Mouse (Mus musculus): ENCODE measurements around the gene Pttg1ip. TPM values are rescaled to one million over a fixed set of nuclear protein-coding genes. Genes with fewer than 3 reads are reported as not detected.
A peak's percentile ranks its signal among the peaks of the same experiment; 100 is the strongest.

Pttg1ip gene
- polyA plus RNA-seq, 1 experiment = 74.8 TPM

DNA sequence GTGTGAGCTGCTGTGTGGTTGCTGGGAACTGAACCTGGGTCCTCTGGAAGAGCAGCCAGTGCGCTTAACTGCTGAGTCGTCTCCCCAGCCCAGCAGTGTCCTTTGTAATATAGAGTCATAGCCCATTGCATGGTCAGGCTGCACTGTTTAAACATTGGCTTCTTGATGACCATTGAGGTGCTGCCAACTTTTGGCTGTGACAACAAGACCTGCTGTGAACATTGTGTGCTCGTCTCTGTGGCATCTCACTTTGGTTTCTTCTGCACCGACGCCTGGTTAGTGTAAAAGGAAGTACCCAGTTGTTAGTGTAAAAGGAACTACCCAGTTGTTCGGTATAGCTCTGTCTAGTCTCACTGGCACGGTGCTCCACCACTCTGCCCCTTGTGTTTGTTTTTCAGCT, 45.1 kb downstream of the Pttg1ip start:
- DNase-seq (ENCODE audit: low read depth) = no peak
- TF ChIP-seq CTCF (IDR thresholded peaks at IDR 0.05; ENCODE audit: borderline replicate concordance, extremely low read depth, insufficient read depth, insufficient read length) (no peak), POLR2A (IDR thresholded peaks at IDR 0.05; ENCODE audit: borderline replicate concordance, extremely low read depth, insufficient read depth, insufficient read length, poor library complexity, severe bottlenecking) (no peak)

DNA sequence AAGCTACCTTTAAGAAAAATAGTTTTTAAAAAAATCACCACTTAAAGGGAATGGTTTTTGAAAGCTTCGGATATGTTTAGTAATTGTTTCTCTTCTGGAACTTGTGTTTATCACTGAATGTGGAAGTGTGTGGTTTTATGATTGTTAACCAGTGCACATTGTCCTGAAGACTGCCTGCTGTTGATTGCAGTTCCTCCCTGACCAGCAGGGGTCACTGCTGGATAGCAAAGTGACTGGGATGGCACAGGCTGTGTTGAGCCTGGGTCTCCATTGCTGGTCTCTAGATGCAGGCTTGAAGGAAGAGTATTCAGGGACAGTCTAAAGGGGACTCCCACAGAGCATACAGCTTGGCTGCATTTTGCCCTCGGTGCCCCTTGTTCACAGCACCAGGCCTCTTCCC, 46.0 kb downstream of the Pttg1ip start:
- peak; percentile 88 for DNase-seq (ENCODE audit: low read depth)
- TF ChIP-seq CTCF (IDR thresholded peaks at IDR 0.05; ENCODE audit: borderline replicate concordance, extremely low read depth, insufficient read depth, insufficient read length) = peak; percentile 98
- TF ChIP-seq POLR2A (IDR thresholded peaks at IDR 0.05; ENCODE audit: borderline replicate concordance, extremely low read depth, insufficient read depth, insufficient read length, poor library complexity, severe bottlenecking) = no peak

DNA sequence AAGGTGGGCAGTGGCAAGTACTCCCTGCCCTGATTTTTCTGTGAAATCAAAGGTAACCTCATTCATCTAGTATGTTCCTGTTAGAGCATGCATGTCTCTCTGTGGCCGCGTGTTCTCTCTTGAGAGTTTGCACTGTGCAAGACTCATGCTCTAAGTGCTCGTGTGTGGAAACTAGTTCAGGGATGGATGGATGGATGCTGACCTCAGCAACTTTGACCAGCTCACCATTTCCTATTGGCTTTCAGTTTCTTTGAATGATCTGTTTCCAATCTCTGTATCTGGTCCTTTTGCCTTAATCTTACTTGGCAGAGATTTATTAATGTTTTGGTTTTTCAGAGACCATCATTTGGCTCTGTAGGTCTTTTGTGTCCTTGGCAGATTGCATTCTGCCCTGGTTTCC, 47.6 kb downstream of the Pttg1ip start:
- TF ChIP-seq CTCF (IDR thresholded peaks at IDR 0.05; ENCODE audit: borderline replicate concordance, extremely low read depth, insufficient read depth, insufficient read length) (no peak), POLR2A (IDR thresholded peaks at IDR 0.05; ENCODE audit: borderline replicate concordance, extremely low read depth, insufficient read depth, insufficient read length, poor library complexity, severe bottlenecking) (no peak)
- DNase-seq (ENCODE audit: low read depth) = no peak

DNA sequence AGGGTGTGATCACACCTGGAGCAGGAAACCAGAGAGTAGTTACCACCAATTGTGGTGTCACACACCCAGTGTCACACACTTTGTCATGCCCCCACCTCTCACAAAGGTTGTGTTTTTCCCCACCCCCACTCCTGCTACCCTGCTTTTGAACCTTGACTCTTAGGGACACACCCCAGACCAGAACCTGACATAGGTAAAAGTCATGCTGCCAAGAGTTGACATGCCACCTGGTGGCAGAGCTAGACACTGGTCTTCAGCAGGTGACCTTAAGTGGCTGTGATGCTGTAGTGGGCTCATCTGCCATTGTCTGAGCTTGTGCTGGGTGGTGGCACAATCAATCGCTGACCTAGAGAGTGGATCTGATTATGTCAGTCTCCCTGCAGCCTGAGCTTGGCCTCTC, 48.5 kb downstream of the Pttg1ip start:
- DNase-seq (ENCODE audit: low read depth) = no peak
- TF ChIP-seq CTCF (IDR thresholded peaks at IDR 0.05; ENCODE audit: borderline replicate concordance, extremely low read depth, insufficient read depth, insufficient read length) = peak; percentile 13; the same call in 1 of the 2 replicates
- no peak for TF ChIP-seq POLR2A (IDR thresholded peaks at IDR 0.05; ENCODE audit: borderline replicate concordance, extremely low read depth, insufficient read depth, insufficient read length, poor library complexity, severe bottlenecking)

DNA sequence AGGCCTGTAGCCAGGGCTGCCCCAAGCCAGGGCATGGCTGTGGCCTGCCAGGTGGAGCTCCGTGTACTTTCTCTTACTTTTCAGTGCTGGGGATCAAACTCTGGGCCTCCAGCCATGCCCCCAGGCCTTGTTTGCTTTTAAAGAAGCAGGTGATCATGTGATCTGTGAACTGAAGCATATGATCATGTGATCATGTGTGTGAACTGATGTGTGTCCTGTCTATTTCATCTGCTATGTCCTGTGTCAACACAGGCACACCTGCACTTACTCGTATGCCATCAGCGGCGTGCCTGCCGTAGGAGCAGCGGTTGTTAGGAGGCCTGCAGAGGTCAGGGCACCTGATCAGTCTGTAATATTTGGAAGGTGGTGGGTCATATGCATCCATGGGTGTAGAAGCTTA, 52.5 kb downstream of the Pttg1ip start:
- TF ChIP-seq CTCF (IDR thresholded peaks at IDR 0.05; ENCODE audit: borderline replicate concordance, extremely low read depth, insufficient read depth, insufficient read length) (no peak), POLR2A (IDR thresholded peaks at IDR 0.05; ENCODE audit: borderline replicate concordance, extremely low read depth, insufficient read depth, insufficient read length, poor library complexity, severe bottlenecking) (no peak)
- DNase-seq (ENCODE audit: low read depth) = no peak

DNA sequence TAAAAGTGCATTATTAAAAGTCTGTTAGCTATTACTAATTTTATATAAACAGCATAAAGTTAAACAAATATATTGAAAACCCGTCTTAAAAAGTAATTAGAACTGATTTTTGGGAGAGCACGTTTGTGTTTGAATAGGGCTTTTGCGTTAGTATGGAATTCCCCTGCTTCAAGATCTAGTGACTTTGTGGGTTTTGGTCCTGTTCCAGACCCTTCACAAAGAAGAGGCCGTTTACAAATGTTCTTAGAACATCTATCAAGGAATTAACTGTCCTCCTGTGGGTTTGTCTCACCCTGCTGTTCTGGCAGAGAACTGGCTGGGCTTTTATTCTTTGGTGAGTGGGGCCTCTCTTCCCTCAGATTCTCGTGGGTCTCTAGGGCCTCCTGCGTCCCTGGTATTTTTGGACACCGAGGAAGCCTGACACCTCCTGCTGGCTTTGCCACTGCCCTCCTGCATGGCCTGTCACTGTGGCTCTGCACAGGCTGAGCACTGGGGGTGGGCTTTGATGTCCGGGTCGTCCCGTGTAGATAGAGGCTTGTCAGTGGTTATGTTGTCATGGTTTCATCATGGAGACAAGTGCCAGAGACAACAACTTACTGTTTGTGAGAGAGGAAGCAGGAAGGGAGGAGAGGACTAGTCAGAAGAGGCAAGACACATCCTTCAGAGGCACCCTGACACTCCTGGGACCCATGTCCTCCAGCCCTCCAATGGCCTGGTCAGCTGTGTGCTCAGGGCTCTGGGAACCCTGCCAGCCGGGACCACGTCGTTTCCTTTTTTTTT, 53.1 kb downstream of the Pttg1ip start:
- DNase-seq (ENCODE audit: low read depth) = peak; percentile 41
- TF ChIP-seq POLR2A (IDR thresholded peaks at IDR 0.05; ENCODE audit: borderline replicate concordance, extremely low read depth, insufficient read depth, insufficient read length, poor library complexity, severe bottlenecking) (no peak), CTCF (IDR thresholded peaks at IDR 0.05; ENCODE audit: borderline replicate concordance, extremely low read depth, insufficient read depth, insufficient read length) (no peak)

DNA sequence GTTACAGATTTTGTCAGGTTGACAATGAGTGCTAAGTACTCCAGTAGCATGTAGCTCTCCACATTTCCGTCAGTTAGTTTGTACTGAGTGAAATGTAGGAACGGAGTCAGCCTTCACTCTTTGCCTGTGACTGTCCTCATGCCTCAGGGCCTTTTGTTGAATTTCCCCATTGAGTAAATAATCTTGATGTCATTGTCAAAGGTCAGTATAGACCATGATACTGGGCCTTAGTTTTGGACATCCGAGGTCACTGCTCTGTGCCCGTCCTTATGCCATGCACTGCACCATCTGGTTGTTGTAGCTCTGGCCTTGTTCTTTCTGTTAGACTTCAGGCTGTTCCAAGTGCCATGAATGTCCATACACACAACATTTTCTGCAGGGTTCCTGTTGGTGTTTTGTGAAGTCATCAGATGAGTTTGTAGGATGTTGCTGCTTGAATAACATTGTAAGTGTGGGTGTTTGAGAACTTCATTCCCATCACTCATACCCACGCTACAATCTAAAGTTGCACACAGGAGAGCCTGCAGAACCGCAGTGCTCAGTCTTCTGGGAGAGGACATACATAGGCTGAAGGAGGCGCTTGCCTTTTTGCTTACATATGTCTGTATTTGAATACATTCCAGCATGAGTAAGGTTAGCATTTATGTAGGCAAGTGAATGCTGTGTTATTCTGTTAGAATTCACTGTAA, 54.9 kb downstream of the Pttg1ip start:
- TF ChIP-seq CTCF (IDR thresholded peaks at IDR 0.05; ENCODE audit: borderline replicate concordance, extremely low read depth, insufficient read depth, insufficient read length) (no peak), POLR2A (IDR thresholded peaks at IDR 0.05; ENCODE audit: borderline replicate concordance, extremely low read depth, insufficient read depth, insufficient read length, poor library complexity, severe bottlenecking) (no peak)
- no peak for DNase-seq (ENCODE audit: low read depth)

DNA sequence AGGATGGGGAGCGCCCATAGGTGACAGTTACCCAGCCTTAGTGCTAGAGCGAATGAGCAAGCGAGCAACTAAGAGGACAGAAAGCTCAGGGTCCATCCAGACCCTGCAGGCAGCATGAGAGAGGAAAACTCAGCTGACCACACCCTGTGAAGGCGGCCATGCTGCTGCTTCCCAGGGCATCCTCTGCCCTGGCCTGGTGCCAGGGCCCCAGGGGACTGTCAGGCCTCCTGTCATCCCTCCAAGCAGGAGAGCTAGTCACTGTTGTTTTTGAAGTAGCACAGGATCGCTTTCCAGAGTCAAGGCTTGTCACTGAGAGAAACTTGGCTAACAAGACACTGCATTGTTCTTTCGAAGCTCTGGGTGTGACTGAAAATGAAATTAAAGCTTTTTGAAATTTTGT, 57.4 kb downstream of the Pttg1ip start:
- TF ChIP-seq POLR2A (IDR thresholded peaks at IDR 0.05; ENCODE audit: borderline replicate concordance, extremely low read depth, insufficient read depth, insufficient read length, poor library complexity, severe bottlenecking) (no peak), CTCF (IDR thresholded peaks at IDR 0.05; ENCODE audit: borderline replicate concordance, extremely low read depth, insufficient read depth, insufficient read length) (no peak)
- no peak for DNase-seq (ENCODE audit: low read depth)

DNA sequence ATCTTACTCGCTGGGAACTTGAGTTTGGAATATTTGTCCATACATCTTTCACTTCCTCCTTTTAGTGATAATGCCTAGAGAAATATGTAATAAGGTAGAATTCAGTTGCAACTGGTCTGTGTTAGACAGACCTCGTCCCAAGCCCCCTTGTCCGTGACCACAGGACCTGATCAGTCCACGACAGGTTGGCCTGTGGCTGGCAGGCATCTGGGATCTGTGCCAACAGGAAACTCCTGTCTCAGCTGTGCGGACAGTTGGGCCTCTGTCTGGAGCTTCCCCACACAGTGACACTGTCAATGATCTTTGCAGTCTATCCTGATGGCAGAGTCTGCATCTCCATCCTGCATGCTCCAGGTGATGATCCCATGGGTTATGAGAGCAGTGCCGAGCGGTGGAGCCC, 61.6 kb downstream of the Pttg1ip start:
- TF ChIP-seq CTCF (IDR thresholded peaks at IDR 0.05; ENCODE audit: borderline replicate concordance, extremely low read depth, insufficient read depth, insufficient read length) (no peak), POLR2A (IDR thresholded peaks at IDR 0.05; ENCODE audit: borderline replicate concordance, extremely low read depth, insufficient read depth, insufficient read length, poor library complexity, severe bottlenecking) (no peak)
- DNase-seq (ENCODE audit: low read depth) = no peak

DNA sequence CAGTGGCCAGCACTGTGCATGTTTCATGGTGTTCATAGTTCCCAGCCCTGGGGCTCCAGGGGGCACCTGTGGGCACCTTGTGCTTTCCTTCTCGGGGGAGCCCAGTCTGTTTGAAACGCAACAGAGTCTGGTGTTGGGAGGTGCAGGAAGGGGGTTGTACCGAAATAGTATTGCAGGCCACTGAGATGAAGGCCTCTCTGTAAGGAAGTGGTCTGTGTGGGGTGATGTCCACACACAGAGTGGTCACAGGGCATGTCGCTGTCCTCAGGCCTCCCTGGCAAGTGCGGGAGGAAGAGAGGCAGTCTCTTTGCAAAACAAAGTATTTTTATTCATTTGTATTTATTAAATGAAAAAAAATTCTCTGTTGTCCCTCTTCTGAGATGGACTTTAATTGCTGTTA, 64.1 kb downstream of the Pttg1ip start:
- no peak for TF ChIP-seq POLR2A (IDR thresholded peaks at IDR 0.05; ENCODE audit: borderline replicate concordance, extremely low read depth, insufficient read depth, insufficient read length, poor library complexity, severe bottlenecking)
- no peak for TF ChIP-seq CTCF (IDR thresholded peaks at IDR 0.05; ENCODE audit: borderline replicate concordance, extremely low read depth, insufficient read depth, insufficient read length)

DNA sequence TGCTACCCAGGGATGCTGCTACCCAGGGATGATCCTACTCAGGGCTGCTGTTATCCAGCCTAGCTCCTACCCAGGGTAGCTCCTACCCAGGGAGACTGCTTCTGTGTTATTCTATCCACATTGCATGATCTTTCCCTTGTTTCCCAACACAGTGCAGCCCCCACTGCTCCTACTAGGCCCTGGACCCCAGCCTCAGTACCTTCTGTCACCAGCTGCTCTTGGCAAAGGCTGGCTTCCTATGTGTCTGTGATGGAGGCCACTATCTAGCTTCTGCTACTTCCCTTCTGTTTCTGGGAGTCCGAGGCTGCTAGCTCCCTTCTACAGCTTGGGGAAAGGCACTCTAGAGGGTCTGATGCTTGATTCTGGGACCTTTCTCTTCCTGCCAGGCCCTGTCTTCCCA, 65.9 kb downstream of the Pttg1ip start:
- no peak for TF ChIP-seq POLR2A (IDR thresholded peaks at IDR 0.05; ENCODE audit: borderline replicate concordance, extremely low read depth, insufficient read depth, insufficient read length, poor library complexity, severe bottlenecking)
- no peak for DNase-seq (ENCODE audit: low read depth)

More for the DNA sequence above, 64.1 kb downstream of the Pttg1ip start:
- DNase-seq (ENCODE audit: low read depth) = no peak

DNA sequence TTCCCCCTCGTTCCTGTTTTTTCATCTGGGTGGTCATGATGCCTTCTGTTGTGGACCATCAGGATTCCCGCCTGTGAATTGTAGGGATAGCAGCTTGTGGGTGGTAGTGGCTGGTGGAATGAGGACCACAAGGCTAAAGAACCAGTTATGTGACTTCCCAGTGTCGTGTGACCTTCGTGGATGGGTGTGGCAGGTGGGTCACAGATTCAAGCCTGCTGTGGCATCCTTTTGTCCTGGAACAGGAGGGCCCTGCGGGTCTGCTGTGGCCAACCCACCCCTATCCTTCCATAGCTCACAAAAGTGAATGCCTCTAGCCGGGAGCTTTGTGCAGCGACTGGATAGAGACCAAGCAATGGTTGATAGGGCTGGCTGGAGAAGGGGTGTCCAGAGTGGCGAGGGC, 66.4 kb downstream of the Pttg1ip start:
- TF ChIP-seq POLR2A (IDR thresholded peaks at IDR 0.05; ENCODE audit: borderline replicate concordance, extremely low read depth, insufficient read depth, insufficient read length, poor library complexity, severe bottlenecking) (no peak), CTCF (IDR thresholded peaks at IDR 0.05; ENCODE audit: borderline replicate concordance, extremely low read depth, insufficient read depth, insufficient read length) (no peak)
- DNase-seq (ENCODE audit: low read depth) = no peak

Other genes with a start within 250 kb of the Pttg1ip start
- 18.0 and 22.4 TPM in 2 replicates for gene Adarb1, start 163.4 kb upstream of the Pttg1ip start, polyA plus RNA-seq (2012; rRNA removed)
- gene Fam207a, start 65.9 kb upstream of the Pttg1ip start, polyA plus RNA-seq (2012; rRNA removed) = 38.1 and 38.8 TPM in 2 replicates
- 0.62 and 0.94 TPM in 2 replicates for gene Itgb2, start 51.5 kb upstream of the Pttg1ip start, polyA plus RNA-seq (2012; rRNA removed)
- 368 and 420 TPM in 2 replicates for gene Sumo3, start 24.4 kb downstream of the Pttg1ip start, polyA plus RNA-seq (2012; rRNA removed)
- not detected in 2 replicates for gene Gm49325, start 24.5 kb downstream of the Pttg1ip start, polyA plus RNA-seq (2012; rRNA removed)
- gene Ube2g2, start 40.6 kb downstream of the Pttg1ip start, polyA plus RNA-seq (2012; rRNA removed) = 56.9 and 57.7 TPM in 2 replicates
- 1.5 and 1.6 TPM in 2 replicates for gene Tspear, start 104.8 kb downstream of the Pttg1ip start, polyA plus RNA-seq (2012; rRNA removed)
- gene Gm19402, start 109.0 kb downstream of the Pttg1ip start, polyA plus RNA-seq (2012; rRNA removed) = not detected in 2 replicates
- gene Gm9508, start 115.5 kb downstream of the Pttg1ip start, polyA plus RNA-seq (2012; rRNA removed) = not detected in 2 replicates
- gene Gm10272, start 124.9 kb downstream of the Pttg1ip start, polyA plus RNA-seq (2012; rRNA removed) = not detected in 2 replicates
- not detected in 2 replicates for gene Gm10024, start 129.7 kb downstream of the Pttg1ip start, polyA plus RNA-seq (2012; rRNA removed)
- gene Gm10142, start 134.1 kb downstream of the Pttg1ip start, polyA plus RNA-seq (2012; rRNA removed) = not detected in 2 replicates
- gene Krtap12-1, start 138.9 kb downstream of the Pttg1ip start, polyA plus RNA-seq (2012; rRNA removed) = not detected in 2 replicates
- not detected in 2 replicates for gene Gm10100, start 144.8 kb downstream of the Pttg1ip start, polyA plus RNA-seq (2012; rRNA removed)
- not detected in 2 replicates for gene Gm18596, start 160.9 kb downstream of the Pttg1ip start, polyA plus RNA-seq (2012; rRNA removed)
- not detected in 2 replicates for gene Gm9736, start 169.6 kb downstream of the Pttg1ip start, polyA plus RNA-seq (2012; rRNA removed)
- gene Gm3233, start 178.0 kb downstream of the Pttg1ip start, polyA plus RNA-seq (2012; rRNA removed) = not detected in 2 replicates
- not detected in 2 replicates for gene Gm3238, start 189.6 kb downstream of the Pttg1ip start, polyA plus RNA-seq (2012; rRNA removed)
- not detected in 2 replicates for gene Gm7138, start 195.2 kb downstream of the Pttg1ip start, polyA plus RNA-seq (2012; rRNA removed)
- not detected in 2 replicates for gene Gm3250, start 200.8 kb downstream of the Pttg1ip start, polyA plus RNA-seq (2012; rRNA removed)
- not detected in 2 replicates for gene Gm7137, start 206.5 kb downstream of the Pttg1ip start, polyA plus RNA-seq (2012; rRNA removed)
- gene Gm9639, start 213.4 kb downstream of the Pttg1ip start, polyA plus RNA-seq (2012; rRNA removed) = not detected in 2 replicates
- gene Gm19668, start 217.4 kb downstream of the Pttg1ip start, polyA plus RNA-seq (2012; rRNA removed) = not detected in 2 replicates
- gene Gm9507, start 230.1 kb downstream of the Pttg1ip start, polyA plus RNA-seq (2012; rRNA removed) = not detected in 2 replicates
- 0.14 TPM in 1 of 2 replicates, not detected in the other for gene Gm2696, start 233.0 kb downstream of the Pttg1ip start, polyA plus RNA-seq (2012; rRNA removed)
- gene Krtap10-4, start 245.4 kb downstream of the Pttg1ip start, polyA plus RNA-seq (2012; rRNA removed) = not detected in 2 replicates